Mouse (Mus musculus): Measurements from ENCODE around the gene Tmigd3.

DNA sequence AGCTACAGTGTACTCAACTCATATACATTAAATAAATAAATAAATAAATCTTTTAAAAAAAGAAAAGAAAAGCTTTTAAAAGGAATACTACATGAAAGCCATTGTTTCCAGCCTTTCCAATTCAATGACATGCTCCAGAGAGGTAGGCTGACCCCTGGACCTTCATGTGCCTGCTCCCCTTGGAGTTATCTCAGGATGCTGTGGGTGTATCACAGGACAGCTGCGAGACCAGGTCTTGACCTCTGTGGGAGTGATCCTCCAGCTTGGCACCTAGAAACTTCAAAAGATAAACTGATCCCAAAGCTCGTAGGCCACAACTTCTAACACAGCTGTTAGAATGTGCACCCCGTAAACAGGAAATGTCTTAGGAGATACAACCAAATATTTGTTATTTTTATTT, 32.0 kb upstream of the Tmigd3 start:
- TF ChIP-seq CTCF (IDR thresholded peaks at IDR 0.05; ENCODE audit: low read depth) (no peak), EP300 (IDR thresholded peaks at IDR 0.05; ENCODE audit: low read depth) (no peak)
